Mouse (Mus musculus) forebrain, embryonic 16.5 days (tissue): Measurements from ENCODE around the gene Gm6657. TPM values are rescaled to one million over a fixed set of nuclear protein-coding genes. Genes with fewer than 3 reads are reported as not detected.

Experiments
- ATAC-seq: fragments of 200-750 bp; cut with Nextera tagmentation; 2 replicates; pipeline ENCODE4 v1.8.0; 2017; ENCODE audit warnings: mild to moderate bottlenecking, moderate library complexity
- H3K27ac ChIP-seq: fragments of 300-500 bp; sonication (generic); 2 replicates; pipeline ENCODE4 v1.5.1; 2014; ENCODE audit warnings: low read length, control low read depth
- H3K27me3 ChIP-seq: fragments of 300-500 bp; sonication (generic); replicated peaks from 2 replicates; pipeline ENCODE4 v1.6.1; 2014; ENCODE audit warnings: low read length; ENCODE audit not compliant: control insufficient read depth, insufficient read depth
- H3K36me3 ChIP-seq: fragments of 300-500 bp; sonication (generic); 2 replicates; pipeline ENCODE4 v1.6.1; 2014; ENCODE audit not compliant: control insufficient read depth, insufficient read depth
- H3K4me1 ChIP-seq: fragments of 300-500 bp; sonication (generic); replicated peaks from 2 replicates; pipeline ENCODE4 v1.6.1; 2014; ENCODE audit warnings: low read length; ENCODE audit not compliant: control insufficient read depth, insufficient read depth
- H3K4me2 ChIP-seq: fragments of 300-500 bp; sonication (generic); 2 replicates; pipeline ENCODE4 v1.6.1; 2014; ENCODE audit warnings: mild to moderate bottlenecking, low read length, control low read depth
- H3K4me3 ChIP-seq: fragments of 300-500 bp; sonication (generic); replicated peaks from 2 replicates; pipeline ENCODE4 v1.5.1; 2014; ENCODE audit warnings: mild to moderate bottlenecking, low read length, control low read depth
- H3K9ac ChIP-seq: fragments of 300-500 bp; sonication (generic); replicated peaks from 2 replicates; pipeline ENCODE4 v1.6.1; 2014; ENCODE audit warnings: low read depth, low read length, control low read depth
- H3K9me3 ChIP-seq: fragments of 300-500 bp; sonication (generic); 2 replicates; pipeline ENCODE4 v1.6.1; 2016; ENCODE audit warnings: low read length; ENCODE audit not compliant: control insufficient read depth
- WGBS: fragments of 180-500 bp; shearing (Covaris S2); extraction: QIAGEN DNeasy Blood & Tissue Kit; methylation state at CpG from one replicate; pipeline ENCODE4 v1.1.7; 2014; 5-methylcytosine and 5-hydroxymethylcytosine counted together
- polyA plus RNA-seq: library from polyadenylated mRNA; unstranded; fragments of >200 nt; fragmentation: Nextera tagmentation; extraction: Ambion mirVana; gene quantifications from 2 replicates; pipeline ENCODE4 v1.2.1, GENCODE M21; 2015

Gm6657 gene
- polyA plus RNA-seq, 1 experiment from 2014 or later = not detected

DNA sequence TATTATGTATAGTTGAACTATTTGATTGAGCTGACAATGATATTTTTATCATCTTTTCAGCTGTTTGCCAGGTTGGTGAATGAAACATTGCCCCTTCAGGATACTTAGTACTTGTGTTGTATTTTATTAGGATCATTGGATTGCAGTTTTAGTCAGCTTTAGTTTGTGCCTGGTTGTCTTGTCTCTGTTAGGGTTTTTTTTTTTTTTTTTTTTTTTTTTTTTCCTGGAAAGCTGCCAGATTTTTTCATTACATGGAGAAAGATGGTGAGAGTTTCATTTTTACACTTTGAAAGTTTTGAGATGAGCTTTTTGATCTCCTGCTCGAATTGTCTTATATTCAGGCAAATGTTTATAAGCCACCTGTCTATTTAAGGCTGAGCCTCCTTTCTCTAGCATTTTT, 54.3 kb downstream of the Gm6657 start:
- Histone ChIP-seq H3K4me3 (no peak overlapping the region), H3K9me3 (no peaks in the 10 kb centered on the region), H3K27me3 (no peaks in the 10 kb centered on the region), H3K4me2 (no peak overlapping the region), H3K9ac (no peak overlapping the region), H3K27ac (no peak overlapping the region), H3K36me3 (no peaks in the 10 kb centered on the region), H3K4me1 (no peaks in the 10 kb centered on the region)
- WGBS = 51% methylated on average over 1 of the region's 1 CpGs
- no peak for ATAC-seq

DNA sequence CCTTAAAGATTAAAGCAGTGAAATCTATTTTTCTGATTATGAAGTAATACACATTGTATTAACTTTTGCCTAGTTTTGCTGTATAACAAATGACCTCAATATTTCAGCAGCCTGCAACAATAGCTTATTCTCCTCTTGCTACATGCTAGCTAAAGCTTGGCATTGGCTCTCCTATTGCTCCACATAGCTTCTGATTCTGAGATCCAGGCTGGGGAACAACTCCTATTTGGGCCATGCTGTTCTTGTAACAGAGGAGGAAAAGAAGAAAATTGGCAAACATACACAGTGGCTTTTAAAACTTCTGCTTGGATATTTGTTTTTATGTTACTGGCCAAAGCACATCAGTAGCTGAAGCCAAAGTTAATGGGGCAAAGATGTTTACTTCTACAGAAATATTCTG, 55.1 kb downstream of the Gm6657 start:
- no peaks in the 10 kb centered on the region for H3K9me3 ChIP-seq
- H3K4me1 ChIP-seq = no peaks in the 10 kb centered on the region
- H3K4me3 ChIP-seq = no peak overlapping the region
- no peak overlapping the region for H3K4me2 ChIP-seq
- ATAC-seq = no peak
- no peaks in the 10 kb centered on the region for H3K36me3 ChIP-seq
- no peak overlapping the region for H3K27ac ChIP-seq
- H3K9ac ChIP-seq = no peak overlapping the region
- no peaks in the 10 kb centered on the region for H3K27me3 ChIP-seq

Other genes starting within 250 kb of the Gm6657 start
- 30.1 and 34.7 TPM in 2 replicates for gene Gphn, start 32.1 kb downstream of the Gm6657 start, polyA plus RNA-seq